Mouse (Mus musculus) left cerebral cortex, adult 2 months (tissue): ENCODE results near the gene Strn. TPM values are rescaled to one million over a fixed set of nuclear protein-coding genes. Genes with fewer than 3 reads are reported as not detected.
A peak's percentile ranks its signal among the peaks of the same experiment; 100 is the strongest.
"Not testable (repeated sequence)": the region's sequence is repeated elsewhere in the genome, so short reads cannot be mapped to it uniquely, and the experiment has no call there.

Experiments used
- DNase-seq, 2 experiments: peaks; one replicate each; pipeline ENCODE4 v3.0.0; 2021 to 2022; ENCODE audit warnings: low spot score in 2 of 2, mixed read lengths in 1 of 2; ENCODE audit errors: extremely low spot score in 1 of 2
- H3K27ac ChIP-seq: fragments of 200-600 bp; 2 replicates; pipeline ENCODE4 v1.8.1; 2022
- H3K4me3 ChIP-seq: fragments of 200-600 bp; 2 replicates; pipeline ENCODE4 v1.8.1; 2022
- CTCF ChIP-seq: fragments of 200-600 bp; IDR thresholded peaks from 2 replicates; pipeline ENCODE4 v1.8.1; 2022; ENCODE audit warnings: antibody characterized with exemption, mild to moderate bottlenecking, moderate library complexity
- intact Hi-C: fragments of 180-260 bp; cut with DNase I; formaldehyde crosslinking; loops from one replicate; pipeline ENCODE4 v1.15.1; 2025
- total RNA-seq, 2 experiments: library from RNA; stranded (reverse); gene quantifications; 2 replicates each; pipeline ENCODE4 v1.2.3; 2021

Strn gene
- total RNA-seq, 2 experiments from 2014 or later, result 58.1 to 65.7 TPM

DNA sequence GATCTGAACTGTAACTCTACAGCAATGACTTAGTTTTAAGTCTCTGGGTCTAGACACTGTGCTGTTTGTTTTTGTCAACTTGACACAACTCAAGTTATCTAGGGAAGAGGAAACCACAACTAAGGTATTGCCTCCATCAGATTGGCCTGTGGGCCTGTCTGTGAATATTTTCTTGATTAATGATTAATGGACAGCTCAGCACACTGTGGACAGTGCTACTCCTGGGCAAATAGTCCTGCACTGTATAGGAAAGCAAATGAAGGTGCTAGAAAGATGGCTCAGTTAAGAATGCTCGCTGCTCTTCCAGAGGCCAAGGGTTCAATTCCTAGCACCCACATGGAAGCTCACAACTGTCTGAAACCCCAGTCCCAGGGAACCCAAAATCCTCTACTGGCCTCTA is 38.0 kb downstream of the Strn start:
- no peak for TF ChIP-seq CTCF
- H3K27ac ChIP-seq, result no peak overlapping the region
- intact Hi-C loops, result no loop called here
- no peak overlapping the region for H3K4me3 ChIP-seq
- no peak for DNase-seq

DNA sequence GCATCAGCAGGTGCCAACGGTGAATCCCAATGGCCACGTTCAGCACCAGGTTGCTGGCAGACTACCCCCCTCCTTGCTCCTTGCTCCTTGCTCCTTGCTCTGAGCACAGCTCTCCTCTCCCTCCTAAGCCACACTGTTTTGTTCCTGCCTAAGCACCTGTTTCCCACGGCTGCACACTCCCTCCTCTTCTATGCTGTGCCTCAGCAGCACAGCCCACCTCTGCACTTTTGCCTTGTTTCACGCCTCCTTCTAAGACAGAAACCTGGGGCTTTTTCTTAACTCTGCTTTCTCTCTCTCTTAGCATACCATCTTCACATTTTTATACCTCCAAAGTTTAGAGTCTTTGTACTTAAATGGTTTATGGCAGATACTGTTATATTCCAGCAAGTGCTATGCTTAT is 39.5 kb downstream of the Strn start:
- Histone ChIP-seq H3K4me3 (no peak overlapping the region), H3K27ac (no peak overlapping the region)
- TF ChIP-seq CTCF, result no peak
- DNase-seq, result no peak
- intact Hi-C loops, result no loop called here

DNA sequence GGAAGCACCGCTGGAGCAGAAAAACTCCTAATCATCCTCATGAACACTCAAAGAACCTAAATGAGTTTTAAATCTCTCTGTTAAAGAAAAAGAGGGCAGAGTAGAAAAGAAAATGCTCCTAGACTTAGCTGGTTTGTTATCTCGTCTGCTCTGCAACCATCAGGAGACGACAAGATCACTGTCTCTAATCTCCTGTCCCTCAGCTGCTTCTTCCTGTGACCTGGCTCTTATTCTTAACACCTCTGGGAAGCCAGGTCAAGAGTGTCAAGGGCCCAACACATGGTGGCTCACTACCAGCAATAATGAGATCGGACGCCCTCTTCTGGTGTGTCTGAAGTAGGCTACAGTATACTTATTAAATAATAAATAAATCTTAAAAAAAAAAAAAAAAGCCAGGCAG is 40.1 kb downstream of the Strn start:
- TF ChIP-seq CTCF, result no peak
- Histone ChIP-seq H3K4me3 (no peak overlapping the region), H3K27ac (no peak overlapping the region)
- DNase-seq, result no peak
- intact Hi-C loops, result no loop called here

DNA sequence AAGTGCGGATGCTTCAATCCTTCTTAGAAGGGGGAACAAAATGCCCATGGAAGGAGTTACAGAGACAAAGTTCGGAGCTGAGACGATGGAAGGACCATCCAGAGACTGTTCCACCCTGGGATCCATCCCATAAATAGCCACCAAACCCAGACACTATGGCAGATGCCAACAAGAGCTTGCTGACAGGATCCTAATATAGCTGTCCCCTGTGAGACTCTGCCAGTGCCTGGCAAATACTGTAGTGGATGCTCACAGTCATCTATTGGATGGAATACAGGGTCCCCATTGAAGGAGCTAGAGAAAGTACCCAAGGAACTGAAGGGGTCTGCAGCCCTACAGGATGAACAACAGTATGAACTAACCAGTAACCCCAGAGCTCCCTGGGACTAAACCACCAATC is 47.8 kb downstream of the Strn start:
- DNase-seq, intact Hi-C loops, H3K4me3 ChIP-seq, H3K27ac ChIP-seq: not testable (repeated sequence)

DNA sequence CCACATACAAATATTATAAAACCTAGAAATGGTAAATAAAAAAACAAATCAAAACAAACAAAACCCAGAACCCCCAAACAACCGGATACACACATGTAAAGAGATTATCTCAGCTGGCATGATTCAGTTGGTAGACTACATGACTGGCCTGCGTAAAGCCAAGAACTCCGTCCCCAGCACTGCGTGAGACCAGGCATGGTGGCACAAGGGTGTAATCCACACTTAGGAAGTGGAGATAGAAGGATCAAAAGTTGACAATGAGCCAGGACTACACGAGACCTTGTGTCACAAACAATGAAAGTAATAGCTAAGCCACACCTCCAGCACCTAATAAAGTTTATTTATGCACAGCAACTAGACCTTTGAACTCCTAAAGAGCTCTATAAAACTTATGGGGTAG is 49.0 kb downstream of the Strn start:
- TF ChIP-seq CTCF, result no peak
- intact Hi-C loops, result no loop called here
- Histone ChIP-seq H3K27ac (no peak overlapping the region), H3K4me3 (no peak overlapping the region)
- DNase-seq, result no peak

DNA sequence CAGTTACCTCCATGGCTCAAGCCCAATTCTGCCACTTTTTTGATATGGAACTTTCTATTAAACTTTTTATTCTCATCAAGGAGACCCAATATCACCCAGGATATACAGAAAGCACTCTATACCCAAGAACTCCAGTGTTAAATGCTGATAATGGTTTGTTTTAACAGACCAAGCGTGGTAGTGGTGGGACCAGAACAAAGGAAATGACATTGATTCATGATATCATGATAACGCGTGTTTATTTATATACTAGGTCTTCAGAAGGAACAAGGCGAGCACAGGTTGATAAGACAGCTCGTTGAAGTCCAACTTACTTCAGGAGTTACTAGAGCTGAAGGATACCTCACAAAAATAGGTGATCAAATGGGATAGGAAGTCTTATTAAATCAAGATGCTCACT is 52.0 kb downstream of the Strn start:
- DNase-seq, result no peak
- Histone ChIP-seq H3K4me3 (no peak overlapping the region), H3K27ac (no peak overlapping the region)
- intact Hi-C loops, result no loop called here
- no peak for TF ChIP-seq CTCF

DNA sequence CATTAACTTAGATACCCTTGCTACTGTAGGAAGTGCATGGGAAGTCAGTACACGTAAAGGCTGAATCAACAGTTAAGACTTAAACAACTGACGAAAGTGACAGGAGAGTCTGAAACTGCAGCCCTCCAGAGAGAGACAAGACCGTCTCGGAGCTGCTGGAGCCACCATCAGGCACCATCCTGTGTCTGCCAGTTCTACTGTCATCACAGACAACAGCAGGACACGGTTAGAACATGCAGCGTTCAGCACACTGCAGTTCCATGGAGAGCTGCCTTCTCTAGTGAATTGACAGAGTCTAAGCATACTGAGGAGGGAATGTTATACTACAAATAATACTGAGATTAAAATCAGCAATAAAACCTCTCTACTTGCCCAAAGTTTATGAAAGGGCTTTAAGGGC is 54.6 kb downstream of the Strn start:
- no peak for TF ChIP-seq CTCF
- no peak for DNase-seq
- H3K4me3 ChIP-seq, result no peak overlapping the region
- H3K27ac ChIP-seq, result no peak overlapping the region
- intact Hi-C loops, result no loop called here

DNA sequence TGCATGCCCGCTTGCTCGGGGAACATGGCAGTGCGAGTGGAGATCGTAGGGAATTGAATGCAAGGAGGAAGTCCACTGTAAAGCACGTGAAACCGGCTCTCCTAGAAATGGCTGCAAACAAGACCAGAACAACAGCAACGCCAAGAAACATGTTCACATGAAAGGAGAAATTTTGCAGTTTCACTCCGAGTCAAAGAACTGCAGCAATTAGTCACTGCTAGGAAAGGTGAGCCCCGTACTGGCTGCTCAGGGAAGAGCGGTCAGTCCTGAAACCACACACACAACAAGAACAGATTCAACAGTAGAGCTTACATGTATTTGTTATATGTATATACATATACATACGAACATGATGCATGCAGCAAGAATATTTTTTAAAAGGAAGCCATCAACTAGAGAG is 57.5 kb downstream of the Strn start:
- TF ChIP-seq CTCF, result no peak
- intact Hi-C loops, result no loop called here
- Histone ChIP-seq H3K4me3 (no peak overlapping the region), H3K27ac (no peak overlapping the region)
- DNase-seq, result no peak

DNA sequence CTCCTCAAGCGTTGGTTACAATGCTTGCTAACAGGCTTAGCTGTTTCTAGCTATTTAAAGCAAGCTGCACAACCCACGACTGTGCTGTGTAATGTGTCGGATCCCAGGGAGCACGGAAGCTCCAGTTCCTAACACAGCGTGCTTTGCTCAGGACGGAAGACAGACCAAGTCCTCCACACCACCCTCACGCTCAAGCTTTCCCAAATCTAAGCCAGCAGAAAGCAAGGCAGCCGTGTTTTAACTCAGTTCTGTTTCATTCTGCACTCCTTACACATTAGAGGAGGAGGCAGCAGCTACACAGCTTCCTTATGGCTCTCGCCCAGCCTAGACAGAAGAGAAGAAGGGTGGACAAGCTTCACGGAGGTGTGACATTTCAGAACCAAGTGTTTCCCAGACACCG is 60.2 kb downstream of the Strn start:
- Histone ChIP-seq H3K4me3 (no peak overlapping the region), H3K27ac (peak overlapping the region; percentile 38; the same call in 1 of the 2 replicates)
- intact Hi-C loops, result loop anchor here (2.0 kb wide), 1 partner anchor 60 kb away; the partner anchor contains the start of gene Strn
- peak; percentile 29 to 35 for DNase-seq
- no peak for TF ChIP-seq CTCF

DNA sequence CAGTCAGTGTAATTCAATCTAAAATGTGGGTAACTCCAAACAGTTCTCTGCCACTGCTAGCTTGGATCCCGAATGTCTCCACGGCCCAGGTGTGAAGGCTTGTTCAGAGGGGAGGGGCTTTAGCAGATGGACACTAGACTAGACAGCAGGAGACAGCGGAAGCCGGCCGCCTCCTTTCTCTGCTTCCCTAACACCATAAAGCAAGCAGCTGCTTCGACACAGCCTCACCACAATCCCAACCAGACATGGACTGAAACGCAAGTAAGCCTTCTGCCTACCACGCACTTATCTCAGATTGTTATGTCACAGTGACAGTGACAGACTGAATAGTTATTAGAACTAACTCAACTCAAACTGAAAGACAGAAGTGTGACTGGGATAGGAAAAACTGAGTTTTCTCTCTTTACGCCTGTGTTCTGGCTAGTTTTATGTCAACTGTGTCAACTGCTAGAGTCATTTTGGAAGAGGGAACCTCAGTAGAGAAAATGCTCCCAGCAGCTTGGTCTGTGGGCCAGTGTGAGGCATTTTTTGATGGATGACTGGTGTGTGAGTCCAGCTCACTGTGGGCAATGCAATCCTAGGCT is 71.9 kb downstream of the Strn start:
- DNase-seq, result no peak

DNA sequence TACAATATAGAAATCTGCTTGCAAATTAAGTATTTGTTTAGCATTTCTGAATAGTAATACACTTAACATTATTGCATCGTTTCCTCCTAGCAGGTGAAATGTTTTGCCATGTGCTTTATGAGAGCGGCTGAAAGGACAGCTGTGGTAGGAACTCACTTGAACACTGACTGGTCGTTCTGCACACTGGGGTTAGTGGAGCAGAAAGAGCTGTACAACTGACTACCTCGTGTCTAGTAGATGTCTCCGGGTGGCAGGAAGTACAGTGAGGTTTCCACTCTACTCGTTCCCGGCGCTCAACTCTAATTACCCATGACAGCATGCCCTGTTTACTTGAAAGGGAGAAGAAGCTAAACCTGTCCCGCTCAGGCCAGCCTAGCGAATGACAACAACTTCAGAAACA is 82.2 kb downstream of the Strn start:
- no peak for DNase-seq

More for the DNA sequence above, 71.9 kb downstream of the Strn start:
- H3K4me3 ChIP-seq, result no peak overlapping the region
- no peak overlapping the region for H3K27ac ChIP-seq
- no peak for TF ChIP-seq CTCF
- intact Hi-C loops, result loop anchor here (10.0 kb wide), 1 partner anchor 270 kb away; the partner anchor contains the start of genes Cebpz and Ndufaf7

DNA sequence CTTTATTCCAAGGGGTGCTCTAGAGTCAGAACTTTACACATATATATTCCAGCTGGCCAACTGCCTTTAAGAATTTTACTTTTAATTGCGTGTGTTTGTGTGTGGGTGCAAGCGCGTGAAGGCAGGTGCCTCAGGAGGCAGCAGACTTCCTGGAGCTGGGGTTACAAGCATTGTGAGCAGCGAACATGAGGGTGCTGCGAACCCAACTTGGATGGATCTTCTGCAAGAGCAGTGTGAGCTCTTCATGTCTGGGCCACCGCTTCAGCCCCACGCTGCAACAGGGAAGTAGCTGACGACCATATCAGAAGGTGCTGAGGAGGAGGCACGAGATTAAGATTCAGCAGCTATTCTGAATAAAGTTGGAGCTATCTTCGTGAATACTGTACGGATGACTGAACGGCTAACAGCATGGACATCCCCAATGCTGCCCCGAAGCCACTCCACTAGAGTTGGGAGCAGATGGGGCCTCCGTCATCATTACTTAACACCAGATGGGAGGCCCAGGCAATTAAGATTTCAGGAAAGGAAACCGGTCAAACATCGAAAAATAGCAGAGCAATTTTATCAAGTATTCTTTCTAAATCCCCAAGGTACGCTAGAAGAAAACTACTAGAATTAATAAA is 93.0 kb downstream of the Strn start:
- Histone ChIP-seq H3K27ac (no peak overlapping the region), H3K4me3 (no peak overlapping the region)
- intact Hi-C loops, result no loop called here
- no peak for TF ChIP-seq CTCF
- no peak for DNase-seq

More for the DNA sequence above, 82.2 kb downstream of the Strn start:
- intact Hi-C loops, result no loop called here
- no peak overlapping the region for H3K27ac ChIP-seq
- no peak overlapping the region for H3K4me3 ChIP-seq
- no peak for TF ChIP-seq CTCF

DNA sequence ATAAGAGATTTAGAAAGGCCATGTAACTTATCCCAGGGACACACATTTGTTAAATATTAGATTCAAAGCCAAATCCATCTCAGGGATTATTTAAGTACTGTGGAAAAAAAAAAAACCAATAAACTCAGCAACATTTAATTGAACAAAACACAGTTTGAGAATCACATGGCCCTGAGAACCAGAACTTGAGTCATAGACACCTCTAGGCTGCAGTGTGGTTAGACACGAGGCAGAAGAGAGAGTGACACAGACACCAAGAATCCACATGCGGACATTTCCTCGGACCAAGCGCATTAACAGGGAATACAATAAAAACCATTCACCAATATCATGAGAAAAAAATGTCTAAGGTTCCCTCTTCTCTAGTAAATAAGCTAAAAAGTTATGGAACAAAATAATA is 94.7 kb downstream of the Strn start:
- intact Hi-C loops, result no loop called here
- DNase-seq, result no peak
- H3K4me3 ChIP-seq, result no peak overlapping the region
- no peak overlapping the region for H3K27ac ChIP-seq
- TF ChIP-seq CTCF, result no peak
